Mouse (Mus musculus) cortical plate, adult 2 months (tissue): Measurements from ENCODE around the gene Slc39a1. TPM values are rescaled to one million over a fixed set of nuclear protein-coding genes. Genes with fewer than 3 reads are reported as not detected.

Source experiments
- H3K27ac ChIP-seq: fragments of 200-500 bp; 2 replicates; pipeline ENCODE4 v1.5.1; 2012; ENCODE audit warnings: low read length, control low read depth, inconsistent platforms; ENCODE audit not compliant: insufficient read depth
- H3K4me1 ChIP-seq: fragments of 200-500 bp; 2 replicates; pipeline ENCODE4 v1.6.1; 2011; ENCODE audit warnings: low read length; ENCODE audit not compliant: control insufficient read depth, insufficient read depth
- H3K4me3 ChIP-seq: fragments of 200-500 bp; 2 replicates; pipeline ENCODE4 v1.5.1; 2011; ENCODE audit warnings: mild to moderate bottlenecking, low read length, control low read depth; ENCODE audit not compliant: insufficient read depth
- CTCF ChIP-seq: fragments of 200-500 bp; IDR thresholded peaks from 2 replicates; pipeline ENCODE4 v1.5.1; 2011; ENCODE audit warnings: mild to moderate bottlenecking, control low read depth, low read length; ENCODE audit not compliant: insufficient read depth; ENCODE audit errors: extremely low read depth
- POLR2A ChIP-seq: fragments of 200-500 bp; IDR thresholded peaks from 2 replicates; pipeline ENCODE4 v1.6.1; 2011; ENCODE audit warnings: mild to moderate bottlenecking, low read length, control low read depth; ENCODE audit not compliant: insufficient read depth; ENCODE audit errors: extremely low read depth
- polyA plus RNA-seq: library from polyadenylated mRNA; depleted of rRNA; stranded (reverse); fragments of >200 nt; gene quantifications from 2 replicates; pipeline ENCODE4 v1.2.3, GENCODE M21; 2012

Slc39a1 gene
- polyA plus RNA-seq, 1 experiment: 34.5 TPM

DNA sequence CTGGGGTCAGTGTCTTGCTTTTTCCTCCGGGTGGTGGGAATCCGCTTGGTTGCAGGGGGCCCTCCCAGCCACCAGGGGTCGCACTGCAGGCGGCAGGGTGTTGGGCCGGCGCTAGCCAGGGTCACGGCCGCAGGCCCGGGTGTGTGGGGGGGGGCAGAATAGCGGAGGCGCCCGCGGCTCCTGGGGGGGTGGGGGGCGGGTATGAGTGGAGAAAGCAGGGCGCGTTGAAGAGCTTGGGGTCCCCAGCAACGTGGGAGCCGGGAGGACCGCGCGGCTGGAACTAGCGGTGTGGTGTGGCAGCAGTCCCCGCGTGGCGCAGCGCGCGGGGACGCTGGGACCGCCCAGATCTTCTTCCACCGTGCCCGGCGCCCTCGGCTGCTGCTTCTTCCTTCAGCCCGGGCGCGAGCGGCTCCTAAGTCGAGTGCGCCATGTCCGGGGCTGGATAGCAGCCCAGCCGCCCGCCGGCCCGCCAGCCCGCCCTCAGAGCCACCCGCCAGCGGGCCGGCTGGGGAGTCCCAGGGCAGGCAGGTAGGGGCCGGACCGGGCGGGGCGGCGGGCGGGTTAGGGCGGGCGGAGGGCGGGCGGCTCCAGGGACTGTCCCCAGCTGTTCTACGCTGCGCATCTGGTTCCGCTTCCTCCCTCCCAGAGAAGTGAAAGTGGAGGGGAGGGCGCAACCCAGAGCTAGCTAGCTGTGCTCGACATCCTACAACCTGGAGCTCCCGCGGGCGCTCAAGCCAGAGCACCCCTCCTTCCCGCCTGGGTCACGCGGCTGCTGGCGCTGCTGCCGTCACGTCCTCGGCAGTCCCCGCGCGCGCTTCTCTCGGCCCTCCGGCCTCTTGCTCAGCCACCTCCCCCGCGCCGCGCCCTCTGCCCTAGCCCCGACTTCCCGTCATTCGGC lies 17.3 kb downstream of the Slc39a1 start, which contains the start of gene Dennd4b:
Dennd4b (plus strand) TSS at position 152 of the 898 bp plus-strand sequence.
- TF ChIP-seq CTCF (peak; percentile 57), POLR2A (peak; percentile 75; the same call in 1 of the 2 replicates)
- peaks cover 1% of the 10 kb centered on the region; the same call in 1 of the 2 replicates for H3K4me1 ChIP-seq
- peak within 1 kb of the TSS; percentile 63 for H3K4me3 ChIP-seq
- H3K27ac ChIP-seq: peak within 1 kb of the TSS; percentile 62

DNA sequence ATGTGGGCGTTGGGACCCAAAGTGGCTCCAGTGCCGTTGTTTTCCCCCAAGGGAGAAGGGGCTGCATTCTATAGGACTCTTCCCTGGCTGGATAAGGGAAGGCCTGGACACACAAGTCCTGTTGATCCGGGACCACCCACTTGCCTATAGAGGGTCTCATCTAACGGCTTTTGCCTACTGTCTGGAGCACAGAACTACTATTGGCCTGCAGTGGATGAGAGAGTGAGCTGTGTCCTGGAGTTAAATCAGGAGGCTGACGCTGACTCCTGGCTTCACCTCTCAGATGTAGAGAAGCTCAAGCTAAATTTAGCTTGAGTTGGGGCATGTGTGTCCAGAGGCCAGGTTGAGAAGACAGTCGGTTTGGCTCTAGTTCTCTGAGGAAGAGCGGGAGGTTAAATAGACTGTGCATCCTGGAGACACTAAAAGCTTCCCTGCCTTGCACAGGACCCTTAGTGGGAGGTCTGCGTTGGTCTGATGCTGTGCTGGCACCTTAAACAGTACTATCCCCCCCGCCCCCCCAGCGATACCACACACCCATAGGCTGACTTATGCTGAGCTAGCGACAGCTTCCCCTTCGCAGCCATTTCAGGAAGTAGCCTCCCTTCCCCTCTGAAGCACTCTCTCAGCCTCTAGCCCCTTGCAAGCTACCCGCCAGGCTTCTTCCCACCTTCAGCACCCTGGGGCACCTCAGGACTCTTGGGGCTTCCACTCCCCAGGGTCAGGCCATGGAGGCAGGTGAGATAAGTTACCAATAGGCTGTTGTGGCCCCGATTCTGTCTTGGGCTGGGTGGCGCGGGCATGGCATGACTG lies 18.2 kb downstream of the Slc39a1 start:
- H3K4me3 ChIP-seq: peak overlapping the region; percentile 63
- TF ChIP-seq POLR2A: no peak
- H3K4me1 ChIP-seq: peaks cover 1% of the 10 kb centered on the region; the same call in 1 of the 2 replicates
- H3K27ac ChIP-seq: peak overlapping the region; percentile 62

DNA sequence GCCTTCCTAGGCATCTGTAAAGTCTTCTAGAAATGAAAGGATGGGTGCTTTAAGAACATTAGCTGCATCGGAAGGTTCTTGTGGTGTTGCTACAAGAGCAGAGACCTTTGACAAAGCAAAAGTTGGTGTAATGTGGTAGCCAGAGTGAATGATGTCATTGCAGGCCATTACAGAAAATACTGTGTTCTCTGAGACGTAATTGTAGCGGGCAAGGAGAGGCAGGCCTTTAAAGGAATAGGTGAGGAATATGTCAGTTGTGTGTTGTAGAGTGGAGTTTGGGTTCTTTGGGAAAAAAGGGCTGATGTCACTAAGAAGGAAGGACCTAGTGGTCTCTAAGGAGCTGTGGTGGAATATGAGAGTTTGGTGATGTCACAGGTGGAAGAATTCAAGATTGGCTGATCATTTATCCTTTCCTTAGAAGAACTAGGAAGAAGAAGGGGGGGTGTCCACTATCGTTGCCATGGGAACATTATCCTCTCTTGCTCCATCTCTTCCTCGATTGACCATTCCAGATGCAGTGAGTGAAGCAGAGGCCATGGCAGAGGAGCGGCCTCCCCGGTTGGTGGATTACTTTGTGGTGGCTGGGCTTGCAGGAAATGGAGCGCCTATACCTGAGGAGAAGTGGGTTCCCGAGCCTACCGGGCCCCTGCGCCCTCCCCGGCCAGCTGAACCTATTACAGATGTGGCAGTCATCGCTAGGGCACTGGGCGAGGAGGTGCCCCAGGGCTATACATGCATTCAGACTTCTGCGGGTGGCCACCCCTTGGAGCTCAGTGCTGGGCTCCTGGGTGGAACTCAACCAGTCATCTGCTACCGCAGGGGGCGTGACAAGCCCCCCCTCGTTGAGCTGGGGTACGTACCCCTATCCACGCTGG lies 19.2 kb downstream of the Slc39a1 start:
- no peak overlapping the region; the same call in 1 of the 2 replicates for H3K4me3 ChIP-seq
- H3K4me1 ChIP-seq: peaks cover 1% of the 10 kb centered on the region; the same call in 1 of the 2 replicates
- TF ChIP-seq POLR2A (no peak), CTCF (no peak)
- no peak overlapping the region for H3K27ac ChIP-seq

DNA sequence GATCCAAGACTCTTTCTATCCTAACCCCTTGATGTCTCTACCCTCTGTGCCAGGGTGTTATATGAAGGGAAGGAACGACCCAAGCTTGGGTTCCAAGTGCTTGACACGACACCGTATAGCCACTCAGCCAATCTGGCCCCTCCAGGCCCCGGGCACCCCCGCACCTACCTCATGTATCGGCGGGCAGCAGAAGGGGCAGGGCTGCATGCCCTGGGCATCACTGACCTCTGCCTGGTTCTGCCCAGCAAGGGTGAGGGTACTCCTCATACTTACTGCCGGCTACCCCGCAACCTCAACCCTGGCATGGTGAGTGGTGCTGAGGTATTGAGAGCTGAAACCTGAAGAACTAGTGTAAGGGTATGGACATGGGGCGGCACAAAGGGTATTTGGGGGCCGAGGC lies 20.2 kb downstream of the Slc39a1 start:
- no peak overlapping the region for H3K27ac ChIP-seq
- peaks cover 1% of the 10 kb centered on the region; the same call in 1 of the 2 replicates for H3K4me1 ChIP-seq
- TF ChIP-seq CTCF: no peak
- TF ChIP-seq POLR2A: no peak
- H3K4me3 ChIP-seq: no peak overlapping the region

DNA sequence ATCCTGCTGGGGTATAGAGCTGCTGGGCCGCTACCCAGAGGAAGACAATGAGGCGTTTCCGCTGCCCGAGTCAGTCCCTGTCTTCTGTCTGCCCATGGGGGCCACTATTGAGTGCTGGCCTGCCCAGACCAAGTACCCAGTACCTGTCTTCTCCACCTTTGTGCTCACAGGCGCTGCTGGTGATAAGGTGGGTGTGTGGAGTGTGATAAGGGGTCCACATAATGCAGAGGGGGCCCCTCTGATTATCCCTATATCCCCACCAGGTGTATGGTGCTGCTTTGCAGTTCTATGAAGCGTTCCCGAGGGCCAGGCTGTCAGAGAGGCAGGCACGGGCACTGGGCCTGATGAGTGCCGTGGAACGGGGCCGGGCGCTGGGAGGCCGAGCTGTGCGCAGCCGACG lies 21.0 kb downstream of the Slc39a1 start:
- TF ChIP-seq CTCF: no peak
- no peak for TF ChIP-seq POLR2A
- H3K4me3 ChIP-seq: no peak overlapping the region
- H3K27ac ChIP-seq: no peak overlapping the region
- peaks cover 1% of the 10 kb centered on the region; the same call in 1 of the 2 replicates for H3K4me1 ChIP-seq

DNA sequence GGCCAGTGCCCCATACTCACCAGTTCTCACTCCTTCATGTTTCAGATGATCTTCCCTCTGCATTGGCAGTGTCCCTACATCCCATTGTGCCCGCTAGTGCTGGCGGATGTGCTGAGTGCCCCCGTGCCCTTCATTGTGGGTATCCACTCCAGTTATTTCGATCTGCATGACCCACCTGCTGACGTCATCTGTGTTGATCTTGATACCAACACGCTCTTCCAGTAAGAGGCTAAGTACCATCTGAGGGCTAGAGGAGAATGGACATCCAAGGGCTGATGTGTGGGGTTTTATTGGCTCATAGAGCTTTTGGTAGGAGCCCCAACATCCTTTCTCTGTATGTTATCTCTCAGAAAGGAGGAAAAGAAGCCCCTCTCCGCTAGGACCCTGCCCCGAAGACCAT lies 22.8 kb downstream of the Slc39a1 start:
- Histone ChIP-seq H3K4me1 (peaks cover 1% of the 10 kb centered on the region; the same call in 1 of the 2 replicates), H3K4me3 (no peak overlapping the region), H3K27ac (no peak overlapping the region)
- TF ChIP-seq POLR2A: no peak
- TF ChIP-seq CTCF: no peak

DNA sequence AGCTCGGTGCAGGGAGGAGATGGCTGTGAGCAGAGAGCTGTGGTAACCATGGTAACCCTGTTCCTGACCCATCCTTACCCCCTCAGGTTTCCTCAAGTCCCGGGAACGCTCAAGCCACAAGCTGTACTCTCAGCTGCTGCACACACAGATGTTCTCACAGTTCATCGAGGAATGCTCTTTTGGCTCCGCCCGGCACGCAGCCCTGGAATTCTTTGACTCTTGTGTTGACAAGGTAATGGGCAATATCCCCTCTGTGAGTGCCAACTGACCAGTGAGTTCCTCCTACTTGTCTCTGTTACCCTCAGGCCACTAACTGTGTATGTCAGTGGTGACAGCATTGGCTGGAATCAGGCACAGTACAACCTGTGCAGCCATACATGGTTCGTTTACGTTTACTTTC lies 24.2 kb downstream of the Slc39a1 start:
- Histone ChIP-seq H3K4me3 (no peak overlapping the region), H3K27ac (no peak overlapping the region), H3K4me1 (no peaks in the 10 kb centered on the region)
- no peak for TF ChIP-seq POLR2A

DNA sequence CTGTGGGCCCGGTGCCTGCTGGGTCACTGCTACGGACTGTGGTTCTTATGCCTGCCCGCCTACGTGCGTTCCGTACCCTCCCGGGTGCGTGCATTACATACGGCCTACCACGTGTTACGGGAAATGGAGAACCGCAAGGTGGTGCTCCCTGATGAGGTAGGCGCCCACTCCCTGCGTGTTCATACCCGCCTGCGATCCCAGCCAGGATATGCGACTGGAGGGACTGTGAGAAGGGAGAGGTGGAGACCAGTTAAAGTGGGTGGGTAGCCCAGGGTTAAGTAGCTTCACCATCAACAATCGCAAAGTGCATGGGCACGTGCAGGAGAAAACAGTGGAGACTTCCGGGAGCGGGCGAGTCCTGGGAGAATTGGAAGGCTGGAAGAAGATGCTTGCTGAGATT lies 25.9 kb downstream of the Slc39a1 start:
- H3K27ac ChIP-seq: no peak overlapping the region
- no peak for TF ChIP-seq CTCF
- no peak for TF ChIP-seq POLR2A
- no peaks in the 10 kb centered on the region for H3K4me1 ChIP-seq
- no peak overlapping the region for H3K4me3 ChIP-seq

DNA sequence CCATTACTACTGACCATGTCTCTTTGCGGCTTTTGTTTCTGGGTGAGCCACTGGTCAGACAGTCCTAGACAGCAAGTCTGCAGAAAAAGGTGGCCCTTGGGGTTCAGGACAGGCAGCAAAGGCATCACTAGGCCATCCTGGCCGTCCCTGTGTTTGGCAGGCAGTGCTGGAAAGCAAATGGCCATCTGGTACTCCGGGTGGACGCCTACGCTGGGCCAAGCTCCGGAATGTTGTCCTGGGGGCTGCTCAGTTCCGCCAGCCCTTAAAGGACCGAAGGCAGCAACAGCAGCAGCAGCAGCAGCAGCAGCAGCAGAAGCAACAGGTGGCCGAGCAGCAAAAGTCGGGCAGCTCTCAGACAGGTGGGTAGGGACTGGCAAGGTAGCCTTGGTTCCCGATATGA lies 27.3 kb downstream of the Slc39a1 start:
- no peak overlapping the region for H3K27ac ChIP-seq
- TF ChIP-seq CTCF (no peak), POLR2A (no peak)
- H3K4me3 ChIP-seq: no peak overlapping the region
- no peaks in the 10 kb centered on the region for H3K4me1 ChIP-seq
